Mouse (Mus musculus) splenic B cell, adult 2 months (primary cell): Measurements from ENCODE around the gene Il22ra1.
"Not testable (repeated sequence)": the region's sequence is repeated elsewhere in the genome, so short reads cannot be mapped to it uniquely, and the experiment has no call there.

ENCODE experiments used
- DNase-seq: peaks from one replicate; pipeline ENCODE4 v3.0.0-alpha.2; 2011; ENCODE audit warnings: low read depth, low spot score
- H3K27me3 ChIP-seq: 2 replicates; pipeline ENCODE4 v1.6.1; 2012; ENCODE audit warnings: mild to moderate bottlenecking, low read length, moderate library complexity, mixed read lengths; ENCODE audit not compliant: control insufficient read depth, poor library complexity, insufficient read depth, severe bottlenecking
- H3K36me3 ChIP-seq: 2 replicates; pipeline ENCODE4 v1.6.1; 2012; ENCODE audit warnings: mild to moderate bottlenecking, low read length, moderate library complexity, mixed read lengths; ENCODE audit not compliant: control insufficient read depth, poor library complexity, insufficient read depth, severe bottlenecking

Gene Il22ra1

GRCm38 (mm10) chr4:135710392-135710791, 17.6 kb upstream of the Il22ra1 start:
- H3K27me3 ChIP-seq, result no peaks in the 10 kb centered on the region
- H3K36me3 ChIP-seq, result no peaks in the 10 kb centered on the region
- no peak for DNase-seq

DNA sequence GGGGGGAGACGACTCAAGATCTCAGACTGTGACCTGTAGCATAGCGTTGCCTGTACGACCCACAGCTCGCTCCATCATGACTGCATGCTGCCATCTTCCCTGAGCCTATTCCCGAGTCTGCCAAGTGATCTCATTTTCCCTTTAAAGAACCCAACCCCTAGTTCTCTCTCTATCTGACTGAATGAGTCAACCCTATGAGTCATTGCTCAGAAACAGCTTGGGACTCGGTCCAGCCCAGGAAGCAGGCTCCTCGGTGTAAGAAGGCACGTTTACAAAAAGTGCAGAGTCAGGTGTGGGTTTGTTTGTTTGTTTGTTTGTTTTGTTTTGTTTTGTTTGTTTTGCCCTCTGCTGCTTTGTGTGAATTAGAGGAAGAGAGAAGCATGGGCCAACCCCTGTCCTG, 13.2 kb upstream of the Il22ra1 start:
- DNase-seq, result no peak
- Histone ChIP-seq H3K36me3 (no peaks in the 10 kb centered on the region), H3K27me3 (no peaks in the 10 kb centered on the region)

DNA sequence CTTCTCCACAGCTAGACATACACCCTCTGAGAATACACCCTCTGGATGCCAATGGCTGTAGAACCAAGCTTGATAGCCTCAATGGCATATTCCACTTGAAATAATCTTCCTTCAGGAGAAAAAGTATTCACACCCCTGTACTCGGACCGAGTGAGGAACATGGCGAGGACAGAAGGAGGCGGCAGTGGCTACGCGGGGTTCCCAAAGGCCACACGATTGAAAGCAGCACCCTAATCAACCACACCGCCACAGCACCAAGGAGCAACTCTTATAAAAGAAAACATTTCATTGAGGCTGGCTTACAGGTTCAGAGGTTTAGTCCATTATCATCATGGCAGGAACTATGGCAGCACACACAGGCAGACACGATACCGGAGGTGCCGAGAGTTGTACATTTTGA, 11.5 kb upstream of the Il22ra1 start:
- not testable (repeated sequence) for DNase-seq, H3K27me3 ChIP-seq, H3K36me3 ChIP-seq

- Histone ChIP-seq H3K36me3 (no peaks in the 10 kb centered on the region), H3K27me3 (no peaks in the 10 kb centered on the region)
- DNase-seq, result peak; percentile 27
Observed at GRCm38 (mm10) chr4:135722540-135723290, 5.3 kb upstream of the Il22ra1 start.

GRCm38 (mm10) chr4:135726416-135726815, 1.6 kb upstream of the Il22ra1 start:
- no peak for DNase-seq
- H3K36me3 ChIP-seq, result no peaks in the 10 kb centered on the region; the same call in 1 of the 2 replicates
- H3K27me3 ChIP-seq, result no peaks in the 10 kb centered on the region

GRCm38 (mm10) chr4:135730204-135730603, 2.2 kb downstream of the Il22ra1 start:
- DNase-seq, result no peak
- H3K27me3 ChIP-seq, result no peaks in the 10 kb centered on the region

GRCm38 (mm10) chr4:135730951-135731350, 3.0 kb downstream of the Il22ra1 start:
- H3K27me3 ChIP-seq, result no peaks in the 10 kb centered on the region
- DNase-seq, result no peak
- no peaks in the 10 kb centered on the region; the same call in 1 of the 2 replicates for H3K36me3 ChIP-seq

More at GRCm38 (mm10) chr4:135730204-135730603, 2.2 kb downstream of the Il22ra1 start:
- H3K36me3 ChIP-seq, result no peaks in the 10 kb centered on the region; the same call in 1 of the 2 replicates

GRCm38 (mm10) chr4:135733901-135734300, 5.9 kb downstream of the Il22ra1 start:
- Histone ChIP-seq H3K27me3 (no peaks in the 10 kb centered on the region), H3K36me3 (no peaks in the 10 kb centered on the region; the same call in 1 of the 2 replicates)
- no peak for DNase-seq

DNA sequence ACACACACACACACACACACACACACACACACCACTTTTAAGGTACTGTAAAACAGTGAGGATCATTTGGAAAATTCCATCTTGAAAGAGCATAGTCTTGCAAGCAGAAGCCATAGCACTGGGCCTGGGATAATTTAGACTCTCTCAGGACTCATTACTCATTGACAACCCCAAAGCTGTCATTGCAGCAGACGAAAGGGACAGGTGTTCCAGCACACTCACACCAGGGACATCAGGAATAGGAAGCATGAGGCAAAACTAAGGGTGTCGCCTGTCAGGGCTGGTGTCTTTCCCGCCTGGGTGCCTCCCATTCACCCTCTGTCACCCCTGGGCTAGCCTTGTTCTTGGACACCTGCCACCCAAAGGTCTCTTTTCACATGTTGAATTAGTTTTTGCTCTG, 8.9 kb downstream of the Il22ra1 start:
- DNase-seq, result no peak
- no peaks in the 10 kb centered on the region; the same call in 1 of the 2 replicates for H3K27me3 ChIP-seq
- H3K36me3 ChIP-seq, result no peaks in the 10 kb centered on the region

DNA sequence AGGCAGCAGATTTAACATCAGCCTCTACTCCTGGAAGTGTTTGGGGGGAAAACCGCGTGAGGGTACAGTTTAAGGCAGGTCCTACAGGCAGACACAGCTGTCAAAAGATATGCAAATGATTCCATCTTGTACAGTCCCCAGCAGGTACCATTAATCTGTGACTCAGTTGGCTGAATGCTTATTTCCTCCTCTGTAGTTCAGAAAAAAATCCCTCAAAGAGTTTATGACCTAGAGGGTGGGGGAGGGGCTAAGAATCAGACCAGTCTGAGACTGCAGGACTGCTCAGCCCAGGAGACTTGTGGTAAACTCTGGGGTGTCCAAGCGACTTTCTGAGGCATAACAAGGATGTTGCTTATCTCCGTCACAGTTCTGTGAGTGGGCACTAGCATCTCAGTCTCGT, 10.3 kb downstream of the Il22ra1 start:
- Histone ChIP-seq H3K36me3 (no peaks in the 10 kb centered on the region), H3K27me3 (no peaks in the 10 kb centered on the region; the same call in 1 of the 2 replicates)
- peak; percentile 20 for DNase-seq

DNA sequence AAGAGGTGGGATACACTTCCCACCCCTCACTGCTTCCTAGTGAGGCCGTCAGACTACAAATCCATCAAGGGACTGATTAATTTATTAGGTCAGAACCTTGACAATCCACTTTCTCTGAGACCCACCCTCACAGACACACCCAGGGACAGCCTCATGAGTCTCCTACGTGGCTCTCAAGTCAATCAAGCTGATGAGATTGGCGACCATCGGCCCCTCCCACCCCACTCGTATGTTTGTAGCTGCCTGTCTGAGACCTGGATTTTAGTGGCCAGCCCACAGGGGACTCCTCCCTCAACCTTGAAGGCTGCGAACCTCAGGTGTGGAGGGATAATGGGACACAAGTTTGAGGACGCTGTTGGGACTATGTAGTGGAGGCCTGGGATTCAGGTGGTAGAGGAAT, 11.2 kb downstream of the Il22ra1 start:
- H3K27me3 ChIP-seq, result no peaks in the 10 kb centered on the region; the same call in 1 of the 2 replicates
- no peak for DNase-seq
- H3K36me3 ChIP-seq, result no peaks in the 10 kb centered on the region

DNA sequence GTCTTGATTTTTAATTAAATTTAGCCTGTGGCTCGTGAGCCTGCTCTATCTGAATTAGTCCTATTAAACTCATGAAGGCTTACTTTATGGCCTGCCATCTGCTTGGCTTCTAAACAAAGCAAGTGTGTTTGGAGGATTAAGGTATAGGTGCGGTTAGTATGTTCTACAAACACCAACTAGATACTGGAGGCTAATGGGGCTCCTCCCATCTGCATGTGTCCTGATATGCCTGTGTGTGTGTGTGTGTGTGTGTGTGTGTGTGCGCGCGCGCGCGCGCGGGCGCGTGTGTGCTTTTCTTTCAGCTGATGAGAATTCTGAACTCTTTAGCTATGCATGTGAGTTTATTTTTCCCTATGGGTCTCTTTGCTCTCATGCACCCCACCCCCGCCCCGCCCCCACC, 11.7 kb downstream of the Il22ra1 start:
- DNase-seq, result no peak
- H3K27me3 ChIP-seq, result no peaks in the 10 kb centered on the region; the same call in 1 of the 2 replicates

DNA sequence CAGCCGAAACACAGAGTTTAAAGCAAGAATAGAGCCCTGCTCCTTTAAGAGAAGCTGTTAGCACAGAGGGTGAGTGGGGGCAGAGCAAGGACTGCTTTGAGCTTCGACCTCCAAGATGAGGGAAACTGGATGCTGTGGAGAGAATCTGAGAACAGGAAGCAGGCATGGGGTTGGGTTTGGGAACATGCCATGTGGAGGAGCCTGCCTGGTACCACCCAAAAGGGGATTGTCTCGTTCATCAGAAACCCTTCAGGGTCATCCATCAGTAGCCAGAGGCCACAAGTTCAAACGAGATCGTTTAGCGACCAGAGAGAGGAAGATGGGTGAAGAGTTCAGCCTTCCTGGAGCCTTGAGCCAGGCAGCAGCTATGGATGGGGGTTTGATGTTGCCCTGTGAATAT, 15.5 kb downstream of the Il22ra1 start:
- Histone ChIP-seq H3K27me3 (no peaks in the 10 kb centered on the region; the same call in 1 of the 2 replicates), H3K36me3 (no peaks in the 10 kb centered on the region)
- DNase-seq, result no peak

More for the DNA sequence above, 11.7 kb downstream of the Il22ra1 start:
- no peaks in the 10 kb centered on the region for H3K36me3 ChIP-seq

DNA sequence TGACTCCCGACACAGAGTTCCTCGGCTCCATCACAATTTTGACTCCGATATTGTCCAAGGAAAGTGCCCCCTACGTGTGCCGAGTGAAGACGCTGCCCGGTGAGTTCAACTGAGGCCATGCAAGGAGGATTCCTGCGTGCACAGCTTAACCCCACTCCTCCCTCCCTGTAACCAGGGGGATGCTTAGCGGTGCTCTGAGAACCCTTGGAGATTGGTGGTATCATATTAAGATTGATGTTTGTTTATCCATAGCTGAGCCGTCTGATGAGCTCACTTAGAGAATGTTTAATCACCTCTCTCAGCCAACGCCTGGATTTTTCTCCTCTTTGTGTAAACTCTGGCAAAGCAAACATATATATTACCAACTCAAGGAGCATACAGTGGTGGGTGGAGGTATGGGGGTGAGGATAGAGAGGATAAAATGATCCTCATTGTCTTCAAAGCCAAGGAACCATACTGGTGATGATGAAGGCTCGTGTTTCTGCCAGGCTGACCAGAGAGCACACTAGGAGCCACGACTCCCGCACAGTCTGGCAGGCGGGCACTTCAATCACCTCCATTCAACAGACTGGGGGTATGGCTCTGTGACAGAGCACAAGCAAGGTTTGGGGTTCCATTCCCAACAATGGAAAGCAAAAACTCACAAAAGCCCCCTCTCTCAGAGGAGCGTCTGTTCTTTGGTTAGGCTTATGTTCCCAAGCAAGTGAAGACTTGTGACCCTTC, 16.9 kb downstream of the Il22ra1 start:
- Histone ChIP-seq H3K27me3 (no peaks in the 10 kb centered on the region; the same call in 1 of the 2 replicates), H3K36me3 (no peaks in the 10 kb centered on the region)
- DNase-seq, result no peak

DNA sequence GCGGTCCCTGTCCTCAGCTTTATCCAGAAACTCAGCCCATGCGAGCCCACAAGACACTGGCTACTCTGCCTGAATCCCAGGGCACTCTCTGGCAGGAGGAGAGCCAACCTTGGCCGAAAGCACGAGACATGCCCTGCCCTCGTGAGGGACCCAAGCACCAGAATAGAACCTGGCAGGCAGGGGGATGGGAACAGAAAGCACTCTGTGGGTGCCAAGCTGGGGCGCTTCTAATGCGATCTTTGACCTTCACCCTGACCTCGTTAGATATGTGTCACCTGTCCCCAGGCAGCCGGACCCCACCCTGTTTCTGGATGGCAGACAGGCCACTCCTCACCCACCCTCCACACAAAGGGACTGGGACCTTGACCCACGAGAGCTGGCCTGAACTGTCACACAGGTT, 17.6 kb downstream of the Il22ra1 start:
- no peaks in the 10 kb centered on the region for H3K27me3 ChIP-seq
- DNase-seq, result no peak

More for the DNA sequence above, 17.6 kb downstream of the Il22ra1 start:
- no peaks in the 10 kb centered on the region for H3K36me3 ChIP-seq
